Mouse (Mus musculus): ENCODE results near the gene Ergic1. TPM values are rescaled to one million over a fixed set of nuclear protein-coding genes. Genes with fewer than 3 reads are reported as not detected.

Ergic1 gene
- total and polyA plus RNA-seq, 3 experiments, result 53.6 to 64.4 (median 59.4) TPM

DNA sequence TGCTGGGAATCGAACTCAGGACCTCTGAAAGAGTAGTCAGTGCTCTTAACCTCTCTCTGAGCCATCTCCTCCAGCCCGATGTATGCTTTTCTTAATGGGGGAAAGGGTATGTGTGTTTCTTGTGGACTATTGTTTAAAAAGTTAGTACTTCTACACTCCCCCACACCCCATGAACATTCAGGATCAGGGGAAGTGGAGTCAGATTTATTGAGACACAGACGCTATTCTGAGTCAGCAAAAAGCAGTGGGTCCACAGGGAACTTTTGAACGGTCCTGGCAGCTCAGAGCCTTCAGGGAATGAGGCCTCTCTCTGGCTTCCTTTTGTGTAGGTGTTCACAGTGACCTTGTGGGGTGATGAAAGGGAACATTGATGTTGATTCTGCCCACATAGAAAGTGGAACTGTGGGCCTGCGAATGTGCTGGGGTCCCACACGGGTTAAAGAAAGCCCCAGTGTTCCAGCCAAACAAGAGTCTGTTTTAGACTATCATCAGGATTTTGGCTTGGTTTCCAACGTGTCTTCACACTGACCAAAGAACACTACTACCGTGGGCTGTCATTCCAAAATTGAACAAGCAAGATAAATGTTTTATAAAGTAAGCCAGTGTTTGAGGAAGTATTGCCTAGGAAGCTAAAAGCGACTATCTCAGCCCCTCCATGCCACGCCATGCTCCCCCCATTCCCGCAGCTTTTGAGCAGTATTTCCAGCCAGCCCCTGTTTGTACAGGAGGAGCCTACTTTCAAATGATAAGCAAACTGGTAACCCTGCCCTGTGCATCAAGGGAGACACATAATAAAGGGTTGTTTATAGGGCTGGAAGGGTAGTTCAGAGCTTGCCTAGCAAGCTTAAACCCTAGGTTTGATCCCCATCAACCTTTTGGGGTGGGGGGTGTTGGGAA is 144.4 kb downstream of the Ergic1 start:
- 33% methylated on average over 11 of the region's 11 CpGs for WGBS
- no peak overlapping the region for H3K4me3 ChIP-seq
- TF ChIP-seq POLR2A (IDR thresholded peaks at IDR 0.05; ENCODE audit: insufficient read depth, low read depth, low read length), result no peak
- TF ChIP-seq CTCF (IDR thresholded peaks at IDR 0.05), result no peak
- TF ChIP-seq EP300 (IDR thresholded peaks at IDR 0.05; ENCODE audit: insufficient read depth, low read depth, low read length), result no peak
- H3K9ac ChIP-seq (ENCODE audit: low read depth, low read length), result no peak overlapping the region
- H3K36me3 ChIP-seq (ENCODE audit: control insufficient read depth, insufficient read depth, low read length), result no peaks in the 10 kb centered on the region
- DNase-seq, result no peak
- no peak overlapping the region for H3K27ac ChIP-seq
- no peaks in the 10 kb centered on the region for H3K79me2 ChIP-seq (replicated peaks; ENCODE audit: control insufficient read depth, insufficient read depth, low read length)
- intact Hi-C loops (cut with DNase I), result no loop called here
- no peaks in the 10 kb centered on the region for H3K27me3 ChIP-seq (ENCODE audit: control insufficient read depth, insufficient read depth, low read length)
- H3K4me1 ChIP-seq (ENCODE audit: control insufficient read depth, insufficient read depth, low read length), result peaks cover 2% of the 10 kb centered on the region

Small RNA genes lying within 50 kb of the gene (microRNA-seq; reads per million reads assigned to microRNA genes)
- gene Gm22420, result 0 reads per million in 2 experiments

Other genes starting within 250 kb of the Ergic1 start
- 1 to 10 TPM; 3.9 to 5.0 TPM for gene Neurl1b, start 146.7 kb upstream of the Ergic1 start, total RNA-seq (2021)
- gene Neurl1b, start 146.7 kb upstream of the Ergic1 start, polyA plus RNA-seq (2012; rRNA removed), result 4.6 and 4.7 TPM in 2 replicates
- gene Dusp1, start 639 bp downstream of the Ergic1 start, total RNA-seq (2021), result 10 to 100 TPM; 61.4 to 71.3 TPM
- gene Dusp1, start 639 bp downstream of the Ergic1 start, polyA plus RNA-seq (2012; rRNA removed), result 122 and 171 TPM in 2 replicates
- 10 to 100 TPM; 60.9 to 67.2 TPM for gene Atp6v0e, start 101.7 kb downstream of the Ergic1 start, total RNA-seq (2021)
- gene Atp6v0e, start 101.7 kb downstream of the Ergic1 start, polyA plus RNA-seq (2012; rRNA removed), result 143 and 187 TPM in 2 replicates
- gene Crebrf, start 154.2 kb downstream of the Ergic1 start, total RNA-seq (2021), result 10 to 100 TPM; 63.5 to 72.9 TPM
- 6.1 and 10.7 TPM in 2 replicates for gene Crebrf, start 154.2 kb downstream of the Ergic1 start, polyA plus RNA-seq (2012; rRNA removed)
- 10 to 100 TPM; 28.5 to 28.8 TPM for gene Bnip1, start 219.6 kb downstream of the Ergic1 start, total RNA-seq (2021)
- 23.7 and 28.8 TPM in 2 replicates for gene Bnip1, start 219.6 kb downstream of the Ergic1 start, polyA plus RNA-seq (2012; rRNA removed)

Measured in heart, adult 2 months (tissue).